26 mouse cellular contexts compared by ENCODE assay signal in the genomic region with DNA sequence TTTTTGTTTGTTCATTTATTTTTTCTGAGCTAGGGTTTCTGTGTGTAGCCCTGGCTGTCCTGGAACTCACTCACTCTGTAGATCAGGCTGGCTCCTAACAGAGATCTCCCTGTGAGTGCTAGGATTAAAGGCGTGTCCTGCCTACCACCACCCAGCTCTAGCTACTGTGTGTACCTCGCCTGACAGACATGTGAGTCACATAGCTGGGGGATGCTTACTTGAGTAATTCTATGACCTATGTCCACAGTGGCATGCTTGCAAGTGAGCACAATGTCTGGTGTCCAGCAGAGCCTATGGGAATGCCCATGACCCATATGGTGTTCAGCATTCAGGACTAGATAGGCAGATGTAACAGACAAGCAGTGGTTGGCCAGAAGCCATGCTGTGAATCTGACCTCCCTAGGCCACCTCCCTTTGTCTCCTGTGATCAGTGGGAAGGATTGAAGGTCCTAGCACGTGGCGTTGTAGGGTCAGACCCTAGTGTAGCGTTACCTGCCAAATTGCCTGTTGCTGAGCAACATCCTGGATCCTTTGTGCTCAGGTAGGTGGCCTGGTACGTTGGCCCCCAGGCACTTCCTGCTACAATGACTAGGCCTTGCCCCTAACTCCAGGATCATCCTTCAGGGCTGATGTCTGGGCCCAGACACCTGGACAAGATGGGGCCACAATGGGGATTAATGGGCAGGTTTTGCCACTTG. TPM values are rescaled to one million over a fixed set of nuclear protein-coding genes. Genes with fewer than 3 reads are reported as not detected.
A peak's percentile ranks its signal among the peaks of the same experiment; 100 is the strongest.
DNase-seq lines count a peak whose midpoint lies in the region; ATAC-seq and TF ChIP-seq lines count a peak whose summit lies in the region.
"Had no signal": no experiment of that assay in that cellular context is flagged by ENCODE, and none has a peak within 500 bp of the region (broad histone marks: within the 10 kb centered on the region; RNA-seq: fewer than 3 reads in every experiment).

No protein-coding gene starts in this region.

- H3K27me3 ChIP-seq in intestine, postnatal 0 days (replicated peaks; ENCODE audit: control insufficient read depth, insufficient read depth, low read length): no peaks in the 10 kb centered on the region
- no peaks in the 10 kb centered on the region for H3K27me3 ChIP-seq in intestine, embryonic 15.5 days (replicated peaks)
- no peaks in the 10 kb centered on the region for H3K27me3 ChIP-seq in ES-Bruce4 (ENCODE audit: control insufficient read depth, insufficient read depth, low read length, poor library complexity, severe bottlenecking)
- H3K27me3 ChIP-seq: forebrain, embryonic 12.5 days; kidney, embryonic 15.5 days; lung, embryonic 15.5 days; neural tube, embryonic 15.5 days had no signal

- no peak overlapping the region for H3K9ac ChIP-seq in intestine, postnatal 0 days (ENCODE audit: low read depth, low read length)
- H3K9ac ChIP-seq in intestine, embryonic 15.5 days: no peak overlapping the region
- H3K9ac ChIP-seq in ES-Bruce4 (ENCODE audit: low read depth, poor library complexity, severe bottlenecking): no peak overlapping the region
- H3K9ac ChIP-seq: forebrain, embryonic 12.5 days; heart, embryonic 12.5 days; kidney, embryonic 15.5 days; liver, embryonic 14.5 days; lung, embryonic 15.5 days; neural tube, embryonic 15.5 days had no signal

- TF ChIP-seq POLR2A in ES-Bruce4 (IDR thresholded peaks at IDR 0.05; ENCODE audit: insufficient read depth, low read length): no peak
- 0 out of 2 replicates have a peak, but pooled peaks have one; percentile 11 for TF ChIP-seq POLR2A in embryonic fibroblast, embryonic 13.5 days (IDR thresholded peaks at IDR 0.05; ENCODE audit: low read depth, low read length)

- no peak for ATAC-seq in intestine, postnatal 0 days
- ATAC-seq in intestine, embryonic 15.5 days: no peak
- ATAC-seq: hindbrain, postnatal 0 days had no signal

- H3K27ac ChIP-seq in intestine, postnatal 0 days (ENCODE audit: low read depth, low read length): peak overlapping the region; percentile 16; the same call in 1 of the 2 replicates
- H3K27ac ChIP-seq in intestine, embryonic 15.5 days: no peak overlapping the region
- H3K27ac ChIP-seq in ES-Bruce4 (ENCODE audit: insufficient read depth, low read length): no peak overlapping the region; the same call in 1 of the 2 replicates
- H3K27ac ChIP-seq in embryonic fibroblast, embryonic 13.5 days (ENCODE audit: insufficient read depth, low read length): no peak overlapping the region
- H3K27ac ChIP-seq: forebrain, embryonic 12.5 days; hindbrain, postnatal 0 days; kidney, embryonic 15.5 days; left cerebral cortex, adult 2 months; liver, embryonic 14.5 days; lung, embryonic 15.5 days; neural tube, embryonic 15.5 days had no signal

- no peak overlapping the region for H3K4me2 ChIP-seq in intestine, postnatal 0 days (replicated peaks; ENCODE audit: low read depth)
- H3K4me2 ChIP-seq in intestine, embryonic 15.5 days (replicated peaks): no peak overlapping the region
- H3K4me2 ChIP-seq: forebrain, embryonic 12.5 days; heart, embryonic 12.5 days; kidney, embryonic 15.5 days; lung, embryonic 15.5 days; midbrain, embryonic 11.5 days; neural tube, embryonic 15.5 days had no signal

- peaks cover 5% of the 10 kb centered on the region; the same call in 1 of the 2 replicates for H3K4me1 ChIP-seq in intestine, postnatal 0 days (replicated peaks; ENCODE audit: control insufficient read depth, insufficient read depth, low read length)
- H3K4me1 ChIP-seq in intestine, embryonic 15.5 days (replicated peaks): peaks cover 11% of the 10 kb centered on the region
- H3K4me1 ChIP-seq in ES-Bruce4 (ENCODE audit: control insufficient read depth, insufficient read depth, low read length): peaks cover 6% of the 10 kb centered on the region
- 0 out of 2 replicates have a peak, but pooled peaks cover 5% of the 10 kb centered on the region for H3K4me1 ChIP-seq in embryonic fibroblast, embryonic 13.5 days (ENCODE audit: control insufficient read depth, insufficient read depth, low read length)

- peak; percentile 55 for DNase-seq in cerebellum, adult 11-12 months
- no peak for DNase-seq in cerebellum, postnatal 25 days
- no peak for DNase-seq in frontal cortex, postnatal 14 days (ENCODE audit: low spot score in 2 of 2)
- no peak for DNase-seq in layer of hippocampus, adult 8-10 months (ENCODE audit: low spot score in 2 of 2)
- DNase-seq: adrenal gland, postnatal 36 days; gastrocnemius, postnatal 10 days; heart, postnatal 10 days; kidney, adult 11 months; kidney, postnatal 36 days; layer of hippocampus, adult 9-11 months; lung, postnatal 36 days; thymus, postnatal 14 days had no signal

- no peaks in the 10 kb centered on the region for H3K36me3 ChIP-seq in intestine, postnatal 0 days (ENCODE audit: control insufficient read depth, insufficient read depth)
- no peaks in the 10 kb centered on the region for H3K36me3 ChIP-seq in intestine, embryonic 15.5 days
- H3K36me3 ChIP-seq in ES-Bruce4 (ENCODE audit: control insufficient read depth, insufficient read depth, low read length, poor library complexity, severe bottlenecking): no peaks in the 10 kb centered on the region
- H3K36me3 ChIP-seq: forebrain, embryonic 12.5 days; heart, embryonic 12.5 days; lung, embryonic 15.5 days; neural tube, embryonic 15.5 days had no signal

- no peaks in the 10 kb centered on the region for H3K9me3 ChIP-seq in intestine, postnatal 0 days (ENCODE audit: control insufficient read depth)
- H3K9me3 ChIP-seq in intestine, embryonic 15.5 days: no peaks in the 10 kb centered on the region
- H3K9me3 ChIP-seq in ES-Bruce4 (replicated peaks; ENCODE audit: control insufficient read depth, insufficient read depth, low read length, poor library complexity, severe bottlenecking): no peaks in the 10 kb centered on the region
- H3K9me3 ChIP-seq: forebrain, embryonic 12.5 days; heart, embryonic 12.5 days; kidney, embryonic 15.5 days; lung, embryonic 15.5 days; neural tube, embryonic 15.5 days had no signal

- peak; percentile 82 for TF ChIP-seq EP300 in ES-Bruce4 (IDR thresholded peaks at IDR 0.05; ENCODE audit: insufficient read depth, low read depth, low read length)

- TF ChIP-seq CTCF in intestine, postnatal 0 days (IDR thresholded peaks at IDR 0.05; ENCODE audit: low read depth): no peak
- no peak for TF ChIP-seq CTCF in ES-Bruce4 (IDR thresholded peaks at IDR 0.05; ENCODE audit: low read depth, low read length)
- no peak for TF ChIP-seq CTCF in embryonic fibroblast, embryonic 13.5 days (IDR thresholded peaks at IDR 0.05; ENCODE audit: borderline replicate concordance, insufficient read depth, low read length)

- WGBS in intestine, postnatal 0 days: 76% methylated on average over 6 of the region's 6 CpGs
- WGBS in intestine, embryonic 15.5 days: 81% methylated on average over 6 of the region's 6 CpGs

- H3K4me3 ChIP-seq in intestine, postnatal 0 days (ENCODE audit: low read depth, low read length): no peak overlapping the region
- no peak overlapping the region for H3K4me3 ChIP-seq in intestine, embryonic 15.5 days (replicated peaks)
- no peak overlapping the region for H3K4me3 ChIP-seq in ES-Bruce4 (ENCODE audit: low read depth, low read length)
- no peak overlapping the region for H3K4me3 ChIP-seq in embryonic fibroblast, embryonic 13.5 days (ENCODE audit: insufficient read depth, low read length)
- H3K4me3 ChIP-seq: forebrain, embryonic 12.5 days; heart, embryonic 12.5 days; kidney, embryonic 15.5 days; left cerebral cortex, adult 2 months; lung, embryonic 15.5 days; neural tube, embryonic 15.5 days had no signal

RNA-seq across cellular contexts. Expression of a gene that starts 2.4 kb away (rescaled TPM):
- polyA plus RNA-seq in intestine, postnatal 0 days (2015; fragmentation: Nextera tagmentation; extraction: Ambion mirVana): 34.3 and 37.1 TPM in 2 replicates
- polyA plus RNA-seq in intestine, embryonic 15.5 days (2015; fragmentation: Nextera tagmentation; extraction: Ambion mirVana): 47.4 and 49.2 TPM in 2 replicates
- 36.7 and 45.4 TPM in 2 replicates for polyA plus RNA-seq in ES-Bruce4 (2011; ENCODE audit: insufficient read depth, insufficient read length, low read depth, missing spikeins)
- 30.5 and 41.5 TPM in 2 replicates for polyA plus RNA-seq in embryonic fibroblast, embryonic 13.5 days (2011; ENCODE audit: insufficient read length, low read depth, missing spikeins)
- total RNA-seq in layer of hippocampus, adult 8-10 months (2022): 10 to 100 TPM; 36.8 to 41.3 (median 38.6) TPM

RNA-seq across cellular contexts. Expression of a gene that starts 13.0 kb away (rescaled TPM):
- polyA plus RNA-seq in intestine, postnatal 0 days (2015; fragmentation: Nextera tagmentation; extraction: Ambion mirVana): 2.7 and 3.3 TPM in 2 replicates
- polyA plus RNA-seq in intestine, embryonic 15.5 days (2015; fragmentation: Nextera tagmentation; extraction: Ambion mirVana): 3.8 and 3.9 TPM in 2 replicates
- 1.3 and 2.2 TPM in 2 replicates for polyA plus RNA-seq in ES-Bruce4 (2011; ENCODE audit: insufficient read depth, insufficient read length, low read depth, missing spikeins)
- 4.9 and 5.4 TPM in 2 replicates for polyA plus RNA-seq in embryonic fibroblast, embryonic 13.5 days (2011; ENCODE audit: insufficient read length, low read depth, missing spikeins)
- 100 to 1,000 TPM; 248 to 286 (median 272) TPM for total RNA-seq in layer of hippocampus, adult 8-10 months (2022)
- total RNA-seq: granulocyte monocyte progenitor cell, adult 5-6 weeks had no signal
- polyA plus RNA-seq: liver, embryonic 14.5 days had no signal

RNA-seq across cellular contexts. Expression of a gene that starts 21.4 kb away (rescaled TPM):
- polyA plus RNA-seq in intestine, postnatal 0 days (2015; fragmentation: Nextera tagmentation; extraction: Ambion mirVana): 65.8 and 67.7 TPM in 2 replicates
- 28.5 and 33.1 TPM in 2 replicates for polyA plus RNA-seq in intestine, embryonic 15.5 days (2015; fragmentation: Nextera tagmentation; extraction: Ambion mirVana)
- polyA plus RNA-seq in ES-Bruce4 (2011; ENCODE audit: insufficient read depth, insufficient read length, low read depth, missing spikeins): 16.3 and 19.9 TPM in 2 replicates
- polyA plus RNA-seq in embryonic fibroblast, embryonic 13.5 days (2011; ENCODE audit: insufficient read length, low read depth, missing spikeins): 24.0 and 26.9 TPM in 2 replicates
- total RNA-seq in layer of hippocampus, adult 8-10 months (2022): 100 to 1,000 TPM; 295 to 343 (median 318) TPM

RNA-seq across cellular contexts. Expression of a gene that starts 24.3 kb away (rescaled TPM):
- 706 and 711 TPM in 2 replicates for polyA plus RNA-seq in intestine, postnatal 0 days (2015; fragmentation: Nextera tagmentation; extraction: Ambion mirVana)
- polyA plus RNA-seq in intestine, embryonic 15.5 days (2015; fragmentation: Nextera tagmentation; extraction: Ambion mirVana): 458 and 460 TPM in 2 replicates
- 210 and 226 TPM in 2 replicates for polyA plus RNA-seq in ES-Bruce4 (2011; ENCODE audit: insufficient read depth, insufficient read length, low read depth, missing spikeins)
- polyA plus RNA-seq in embryonic fibroblast, embryonic 13.5 days (2011; ENCODE audit: insufficient read length, low read depth, missing spikeins): 93.0 and 121 TPM in 2 replicates
- total RNA-seq in layer of hippocampus, adult 8-10 months (2022): 100 to 1,000 TPM; 107 to 127 (median 116) TPM

RNA-seq across cellular contexts. Expression of a gene that starts 27.5 kb away (rescaled TPM):
- 1.4 and 1.6 TPM in 2 replicates for polyA plus RNA-seq in intestine, postnatal 0 days (2015; fragmentation: Nextera tagmentation; extraction: Ambion mirVana)
- polyA plus RNA-seq in intestine, embryonic 15.5 days (2015; fragmentation: Nextera tagmentation; extraction: Ambion mirVana): 7.6 and 9.6 TPM in 2 replicates
- polyA plus RNA-seq in ES-Bruce4 (2011; ENCODE audit: insufficient read depth, insufficient read length, low read depth, missing spikeins): 22.1 and 27.6 TPM in 2 replicates
- polyA plus RNA-seq in embryonic fibroblast, embryonic 13.5 days (2011; ENCODE audit: insufficient read length, low read depth, missing spikeins): 12.4 and 18.1 TPM in 2 replicates
- total RNA-seq in layer of hippocampus, adult 8-10 months (2022): 1 to 10 TPM; 1.1 to 2.0 (median 1.5) TPM
